Mouse (Mus musculus) G1E (cell line): Measurements from ENCODE around the gene Fam124a. TPM values are rescaled to one million over a fixed set of nuclear protein-coding genes. Genes with fewer than 3 reads are reported as not detected.

Source experiments
- ATAC-seq: 2 replicates; pipeline ENCODE4 v1.8.0; 2016; ENCODE audit warnings: mild to moderate bottlenecking; ENCODE audit not compliant: insufficient number of reproducible peaks, poor library complexity, low FRiP score, severe bottlenecking; ENCODE audit errors: extremely low read depth
- DNase-seq: peaks from one replicate; pipeline ENCODE4 v3.0.0; 2012; ENCODE audit warnings: low spot score
- H3K27me3 ChIP-seq: 2 replicates; pipeline ENCODE4 v1.6.1; 2012; ENCODE audit warnings: mild to moderate bottlenecking, low read length, inconsistent platforms; ENCODE audit not compliant: insufficient read depth
- H3K36me3 ChIP-seq: replicated peaks from 2 replicates; pipeline ENCODE3; 2012; ENCODE audit warnings: mild to moderate bottlenecking, inconsistent platforms
- H3K4me1 ChIP-seq: 2 replicates; pipeline ENCODE4 v1.6.1; 2012; ENCODE audit warnings: low read depth, low read length, inconsistent platforms, mixed read lengths; ENCODE audit not compliant: insufficient read depth
- H3K4me3 ChIP-seq: 2 replicates; pipeline ENCODE4 v1.5.1; 2012; ENCODE audit warnings: low read depth, mild to moderate bottlenecking, inconsistent platforms, low read length, moderate library complexity, mixed read lengths
- H3K9me3 ChIP-seq: replicated peaks from 2 replicates; pipeline ENCODE4 v1.6.1; 2012; ENCODE audit warnings: inconsistent platforms
- CTCF ChIP-seq: IDR thresholded peaks from 2 replicates; pipeline ENCODE4 v1.5.1; 2012; ENCODE audit warnings: low read depth, low read length, inconsistent platforms, mixed read lengths
- GATA1 ChIP-seq: IDR thresholded peaks from 2 replicates; pipeline ENCODE4 v1.6.1; 2012; ENCODE audit warnings: borderline replicate concordance, low read length, inconsistent platforms, mixed read lengths
- GATA2 ChIP-seq: IDR thresholded peaks from 2 replicates; pipeline ENCODE4 v1.6.1; 2012; ENCODE audit warnings: low read depth, low read length, inconsistent platforms, borderline replicate concordance
- POLR2AphosphoS5 ChIP-seq: IDR thresholded peaks from 2 replicates; pipeline ENCODE4 v1.6.1; 2012; ENCODE audit warnings: low read depth, low read length, inconsistent platforms; ENCODE audit not compliant: insufficient replicate concordance
- TAL1 ChIP-seq: conservative IDR thresholded peaks from 2 replicates; pipeline ENCODE4 v1.6.1; 2012; ENCODE audit warnings: low read depth, low read length, inconsistent platforms, mixed read lengths
- polyA plus RNA-seq: library from polyadenylated mRNA; stranded (reverse); fragments of >175 nt; gene quantifications from 2 replicates; pipeline ENCODE4 v1.2.3, GENCODE M21; 2012
- total RNA-seq, 2 experiments: library from RNA; stranded (forward) in 1 of 2; stranded (reverse) in 1 of 2; fragments of 200-1000 nt in 1 of 2; fragments of >200 nt in 1 of 2; fragmentation: Nextera tagmentation in 1 of 2; gene quantifications; 2 replicates each; pipeline ENCODE4 v1.2.3; 2014 to 2017

Fam124a gene
- total and polyA plus RNA-seq, 3 experiments: 0.05 to 2.0 TPM; not detected in 1

DNA sequence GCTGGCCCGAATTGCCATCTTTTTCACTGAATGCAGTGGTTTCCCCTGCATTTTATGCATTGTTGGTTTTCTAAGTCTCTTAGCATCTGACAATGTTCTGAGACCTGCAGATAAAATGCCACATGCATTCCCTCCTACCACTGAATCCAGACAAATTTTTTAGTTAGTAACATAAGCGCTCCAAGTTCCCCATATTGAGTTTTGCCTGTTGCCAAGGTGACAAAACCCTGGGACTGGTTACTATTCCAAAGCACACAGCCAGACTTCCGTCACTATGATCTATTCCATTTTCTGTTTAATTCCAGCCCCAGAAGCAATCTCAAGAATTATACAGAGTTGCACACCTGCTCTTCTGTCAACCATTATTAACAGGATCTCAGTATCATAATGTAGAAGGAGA, 15.7 kb upstream of the Fam124a start:
- ATAC-seq (no peak), DNase-seq (no peak)
- Histone ChIP-seq H3K9me3 (no peaks in the 10 kb centered on the region), H3K4me1 (no peaks in the 10 kb centered on the region), H3K4me3 (no peak overlapping the region), H3K36me3 (no peaks in the 10 kb centered on the region), H3K27me3 (peaks cover 5% of the 10 kb centered on the region; the same call in 1 of the 2 replicates)
- TF ChIP-seq CTCF (no peak), GATA2 (no peak), GATA1 (no peak), TAL1 (no peak), POLR2AphosphoS5 (no peak)

DNA sequence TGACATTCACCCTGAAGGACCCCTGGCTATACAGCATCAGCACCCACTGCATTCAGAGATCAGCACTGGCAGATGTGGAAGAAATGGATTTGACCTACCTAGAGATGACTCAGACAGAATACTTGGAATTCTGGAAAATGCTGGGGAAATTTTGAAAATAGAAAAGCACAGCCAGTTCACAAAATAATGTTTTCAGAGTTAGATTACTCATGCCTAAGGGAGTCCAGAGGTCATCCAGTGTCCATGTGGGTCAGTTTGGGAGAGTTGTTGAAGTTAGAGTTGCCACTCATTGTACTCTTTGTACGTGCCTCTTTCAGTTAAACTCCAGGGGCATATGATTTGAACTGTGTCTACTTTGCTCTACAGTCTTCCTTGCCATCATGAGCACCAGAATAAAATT, 13.8 kb upstream of the Fam124a start:
- no peak for DNase-seq
- no peaks in the 10 kb centered on the region for H3K9me3 ChIP-seq
- H3K27me3 ChIP-seq: peaks cover 10% of the 10 kb centered on the region; the same call in 1 of the 2 replicates
- H3K4me1 ChIP-seq: no peaks in the 10 kb centered on the region
- no peak for TF ChIP-seq TAL1
- no peak for TF ChIP-seq GATA2
- no peak for TF ChIP-seq CTCF
- TF ChIP-seq POLR2AphosphoS5: no peak
- TF ChIP-seq GATA1: no peak
- ATAC-seq: no peak
- H3K4me3 ChIP-seq: no peak overlapping the region
- no peaks in the 10 kb centered on the region for H3K36me3 ChIP-seq

DNA sequence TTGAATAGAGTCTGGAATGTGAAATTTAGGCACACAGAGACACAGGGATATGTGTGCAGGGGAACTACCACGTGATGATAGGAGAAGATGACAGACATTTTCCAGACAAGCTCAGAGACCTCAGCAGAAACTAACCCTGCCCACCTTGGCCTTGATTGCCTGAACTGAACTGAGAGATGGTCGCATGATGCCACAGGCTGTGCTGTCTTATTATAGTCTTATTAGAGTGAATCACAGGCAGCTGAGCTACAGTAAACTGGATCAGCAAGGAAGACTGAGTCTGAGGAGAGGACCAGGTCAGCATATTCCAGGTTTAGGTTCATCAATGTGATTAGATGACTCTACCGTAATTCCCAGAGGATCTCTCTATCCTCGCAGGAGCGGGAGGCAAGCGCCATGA, 9.2 kb upstream of the Fam124a start:
- DNase-seq (no peak), ATAC-seq (no peak)
- no peak for TF ChIP-seq GATA2
- TF ChIP-seq GATA1: no peak
- no peak for TF ChIP-seq POLR2AphosphoS5
- no peak for TF ChIP-seq TAL1
- no peak for TF ChIP-seq CTCF
- Histone ChIP-seq H3K4me3 (no peak overlapping the region), H3K9me3 (no peaks in the 10 kb centered on the region), H3K27me3 (peaks cover 6% of the 10 kb centered on the region; the same call in 1 of the 2 replicates), H3K4me1 (no peaks in the 10 kb centered on the region), H3K36me3 (no peaks in the 10 kb centered on the region)

DNA sequence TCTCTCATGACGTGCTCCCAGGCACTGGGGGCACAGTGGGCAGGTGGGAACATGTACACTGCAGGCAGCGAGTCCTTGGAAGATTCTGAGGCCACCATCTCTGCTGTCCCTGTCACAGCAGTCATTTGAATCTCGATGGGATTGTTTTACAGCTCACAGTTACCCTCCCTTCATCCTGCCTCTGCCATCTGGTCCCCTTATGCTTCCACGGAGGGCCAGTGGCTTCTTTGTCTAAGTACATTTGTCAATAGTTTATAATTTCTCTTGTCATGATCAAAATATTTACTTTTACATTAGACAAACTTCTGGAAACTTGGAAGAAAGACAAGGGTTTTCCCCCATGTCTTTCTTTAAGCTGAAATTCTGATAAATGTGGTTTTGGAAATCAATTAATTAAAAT, 8.8 kb upstream of the Fam124a start:
- Histone ChIP-seq H3K9me3 (no peaks in the 10 kb centered on the region), H3K4me3 (no peak overlapping the region), H3K36me3 (no peaks in the 10 kb centered on the region), H3K4me1 (no peaks in the 10 kb centered on the region), H3K27me3 (peaks cover 6% of the 10 kb centered on the region; the same call in 1 of the 2 replicates)
- TF ChIP-seq GATA2 (no peak), GATA1 (no peak), CTCF (no peak), TAL1 (no peak), POLR2AphosphoS5 (no peak)
- DNase-seq (no peak), ATAC-seq (no peak)

DNA sequence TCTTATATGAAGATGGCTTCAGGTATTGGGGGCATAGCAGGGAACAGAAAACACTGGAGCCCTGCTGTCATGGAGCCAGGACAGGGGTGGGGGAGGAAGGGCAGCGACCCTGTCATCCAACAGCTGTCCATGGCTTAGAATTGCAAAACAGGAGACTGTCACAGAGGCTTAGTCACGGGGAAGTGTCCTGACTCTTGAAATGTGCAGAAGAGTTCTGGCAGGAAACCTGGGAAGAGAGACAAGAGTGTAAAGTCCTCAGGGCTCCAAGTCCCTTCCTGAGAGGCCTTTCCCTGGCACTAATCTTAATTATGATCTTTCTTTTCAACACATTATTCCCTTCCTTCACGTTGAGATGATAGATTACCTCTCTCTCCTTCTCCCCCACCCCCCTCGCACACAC, 5.4 kb upstream of the Fam124a start:
- Histone ChIP-seq H3K4me1 (no peaks in the 10 kb centered on the region), H3K36me3 (no peaks in the 10 kb centered on the region), H3K9me3 (no peaks in the 10 kb centered on the region), H3K27me3 (peaks cover 6% of the 10 kb centered on the region; the same call in 1 of the 2 replicates), H3K4me3 (no peak overlapping the region)
- no peak for DNase-seq
- ATAC-seq: no peak
- TF ChIP-seq TAL1 (no peak), POLR2AphosphoS5 (no peak), GATA1 (no peak), GATA2 (no peak), CTCF (no peak)

DNA sequence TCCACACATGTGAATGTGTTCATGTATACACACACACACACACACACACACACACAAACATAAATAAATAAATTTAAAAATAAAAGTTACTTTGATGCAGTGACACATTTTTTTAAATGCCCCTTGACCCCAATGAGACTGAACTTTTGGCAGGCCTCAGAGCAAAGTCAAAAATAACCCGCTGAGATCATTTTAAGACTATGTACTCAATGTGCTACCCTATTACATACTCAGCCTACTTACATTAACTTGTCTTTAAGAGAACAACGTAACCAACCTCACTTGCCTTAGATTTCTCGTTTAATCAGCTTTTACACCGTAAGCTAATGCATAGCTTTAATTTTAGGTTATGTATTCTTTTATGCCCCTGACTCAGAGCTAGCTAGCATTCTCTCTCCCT, 2.8 kb upstream of the Fam124a start:
- Histone ChIP-seq H3K9me3 (no peaks in the 10 kb centered on the region), H3K36me3 (no peaks in the 10 kb centered on the region), H3K4me3 (no peak overlapping the region), H3K4me1 (no peaks in the 10 kb centered on the region), H3K27me3 (peaks cover 5% of the 10 kb centered on the region; the same call in 1 of the 2 replicates)
- DNase-seq (no peak), ATAC-seq (no peak)
- TF ChIP-seq GATA2: no peak
- TF ChIP-seq GATA1: no peak
- no peak for TF ChIP-seq CTCF
- TF ChIP-seq POLR2AphosphoS5: no peak
- TF ChIP-seq TAL1: no peak

DNA sequence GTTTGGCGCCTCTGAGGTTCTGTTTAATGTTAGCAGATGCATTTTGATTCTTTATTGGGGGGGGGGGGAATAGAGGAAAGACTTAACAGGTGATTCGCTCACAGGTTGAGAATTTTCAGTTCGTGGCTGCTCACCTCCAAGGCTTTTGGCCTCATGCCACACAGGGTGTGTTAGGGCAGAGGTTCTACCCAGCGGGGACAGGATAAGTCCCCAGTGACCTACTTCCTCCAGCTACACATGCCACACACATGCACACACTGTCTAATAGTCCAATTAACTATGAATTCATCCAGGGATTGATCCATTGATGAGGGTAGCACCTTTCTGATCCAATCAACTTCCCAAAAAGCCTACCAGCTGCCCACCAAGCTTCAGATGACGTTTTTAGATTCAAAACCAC, 1.8 kb upstream of the Fam124a start:
- DNase-seq: no peak
- H3K36me3 ChIP-seq: no peaks in the 10 kb centered on the region
- no peak overlapping the region for H3K4me3 ChIP-seq
- H3K9me3 ChIP-seq: no peaks in the 10 kb centered on the region
- TF ChIP-seq GATA1 (no peak), CTCF (no peak), POLR2AphosphoS5 (no peak), TAL1 (no peak), GATA2 (no peak)
- peaks cover 5% of the 10 kb centered on the region for H3K27me3 ChIP-seq
- no peak for ATAC-seq
- no peaks in the 10 kb centered on the region for H3K4me1 ChIP-seq
